Mouse (Mus musculus) cerebellum, adult 2 months (tissue): ENCODE measurements at regions not wholly inside any gene's neighbourhood (a gene's known extent, or its start where the extent isn't known, plus 50 kb on each side); places are given as distances from the start of the nearest gene placed in this dataset.

ENCODE experiments used
- CTCF ChIP-seq: fragments of 200-500 bp; IDR thresholded peaks from 2 replicates; pipeline ENCODE4 v1.5.1; 2011; ENCODE audit warnings: low read depth, mild to moderate bottlenecking, control low read depth, low read length, moderate library complexity, borderline replicate concordance; ENCODE audit not compliant: insufficient read depth
- POLR2A ChIP-seq: fragments of 200-500 bp; IDR thresholded peaks from 2 replicates; pipeline ENCODE4 v1.6.1; 2011; ENCODE audit warnings: low read length, control low read depth, borderline replicate concordance; ENCODE audit not compliant: insufficient read depth

GRCm38 (mm10) chr5:118879808-118880478, 319.5 kb downstream of the Med13l start:
- TF ChIP-seq CTCF (peak; percentile 63), POLR2A (no peak)
